Mouse (Mus musculus): ENCODE measurements around the gene Ggta1. TPM values are rescaled to one million over a fixed set of nuclear protein-coding genes. Genes with fewer than 3 reads are reported as not detected.

Gene Ggta1
- polyA plus RNA-seq, 1 experiment: 4.9 TPM

DNA sequence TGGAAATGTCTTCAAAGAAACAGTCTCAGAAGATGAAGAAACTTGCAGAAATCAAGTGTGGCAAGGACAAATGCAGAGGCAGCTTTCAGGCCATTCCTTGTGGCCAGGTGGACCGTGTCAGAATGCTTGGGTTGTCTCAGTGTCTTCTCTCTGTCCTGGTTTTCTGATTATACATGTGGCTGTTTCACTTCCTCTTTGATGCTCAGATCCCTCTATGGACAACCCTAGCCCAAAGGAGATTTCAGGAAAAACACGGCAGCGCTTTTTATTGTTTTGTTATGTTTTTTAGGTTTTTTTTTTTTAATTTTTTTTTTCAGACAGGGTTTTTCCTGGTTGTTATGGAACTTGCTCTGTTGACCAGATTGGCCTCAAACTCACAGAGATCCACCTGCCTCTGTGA is 35.9 kb upstream of the Ggta1 start:
- no peaks in the 10 kb centered on the region for H3K79me2 ChIP-seq (ENCODE audit: control insufficient read depth, insufficient read depth)
- TF ChIP-seq USF1 (IDR thresholded peaks at IDR 0.05; ENCODE audit: low read depth) (no peak), MAX (IDR thresholded peaks at IDR 0.05; ENCODE audit: low read depth) (no peak), CEBPB (IDR thresholded peaks at IDR 0.05; ENCODE audit: insufficient read depth, poor library complexity, severe bottlenecking) (no peak), MYOD1 (IDR thresholded peaks at IDR 0.05; ENCODE audit: control insufficient read depth in 1 of 3, insufficient read length in 2 of 3, low read depth in 2 of 3) (no peak), POLR2A (IDR thresholded peaks at IDR 0.05; ENCODE audit: insufficient read length, low read depth) (no peak), SRF (IDR thresholded peaks at IDR 0.05; ENCODE audit: control insufficient read depth, insufficient read length, low read depth) (no peak)
- no peak overlapping the region for H3ac ChIP-seq (ENCODE audit: control insufficient read depth, insufficient read length)
- no peaks in the 10 kb centered on the region for H3K27me3 ChIP-seq (ENCODE audit: control insufficient read depth, insufficient read depth, insufficient read length)
- no peak overlapping the region for H3K4me3 ChIP-seq
- H3K4me2 ChIP-seq (ENCODE audit: low read depth): no peak overlapping the region
- no peaks in the 10 kb centered on the region for H3K36me3 ChIP-seq (ENCODE audit: control insufficient read depth, insufficient read depth)

DNA sequence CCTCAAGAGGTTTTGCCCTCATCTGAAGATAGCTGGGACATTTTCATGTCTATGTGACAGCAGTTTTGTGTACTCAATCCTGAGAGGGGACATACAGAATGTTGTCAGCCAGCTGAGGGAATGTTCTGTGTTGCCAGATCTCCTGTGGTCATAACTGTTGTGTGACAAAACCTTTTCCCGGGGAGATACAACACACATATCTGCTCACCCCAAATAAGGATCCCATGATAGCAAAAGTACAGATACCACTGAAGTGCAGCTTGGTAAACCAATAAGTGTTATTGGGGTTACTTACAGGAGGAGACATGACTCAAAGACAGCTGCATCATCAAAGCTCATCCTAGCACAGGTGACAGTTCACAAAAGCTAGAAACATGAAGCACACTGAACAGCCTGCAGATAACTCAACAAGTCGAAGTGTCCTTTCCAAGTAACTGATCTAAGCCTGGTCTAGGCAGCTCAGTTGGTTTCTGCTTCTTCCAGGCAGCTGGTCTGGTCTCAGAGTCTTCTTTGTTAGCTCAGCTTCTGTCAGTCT is 34.7 kb upstream of the Ggta1 start:
- H3K4me2 ChIP-seq (ENCODE audit: low read depth): no peak overlapping the region
- no peak for TF ChIP-seq TCF12 (IDR thresholded peaks at IDR 0.05; ENCODE audit: insufficient read depth, poor library complexity, severe bottlenecking)
- peak in 1 of 3 experiments; percentile 48 for TF ChIP-seq MYOD1 (IDR thresholded peaks at IDR 0.05; ENCODE audit: control insufficient read depth in 1 of 3, insufficient read length in 2 of 3, low read depth in 2 of 3)
- no peaks in the 10 kb centered on the region for H3K36me3 ChIP-seq (ENCODE audit: control insufficient read depth, insufficient read depth)
- no peak overlapping the region for H3K4me3 ChIP-seq
- H3K27me3 ChIP-seq (ENCODE audit: control insufficient read depth, insufficient read depth, insufficient read length): no peaks in the 10 kb centered on the region
- no peaks in the 10 kb centered on the region for H3K79me2 ChIP-seq (ENCODE audit: control insufficient read depth, insufficient read depth)
- H3ac ChIP-seq (ENCODE audit: control insufficient read depth, insufficient read length): no peak overlapping the region

DNA sequence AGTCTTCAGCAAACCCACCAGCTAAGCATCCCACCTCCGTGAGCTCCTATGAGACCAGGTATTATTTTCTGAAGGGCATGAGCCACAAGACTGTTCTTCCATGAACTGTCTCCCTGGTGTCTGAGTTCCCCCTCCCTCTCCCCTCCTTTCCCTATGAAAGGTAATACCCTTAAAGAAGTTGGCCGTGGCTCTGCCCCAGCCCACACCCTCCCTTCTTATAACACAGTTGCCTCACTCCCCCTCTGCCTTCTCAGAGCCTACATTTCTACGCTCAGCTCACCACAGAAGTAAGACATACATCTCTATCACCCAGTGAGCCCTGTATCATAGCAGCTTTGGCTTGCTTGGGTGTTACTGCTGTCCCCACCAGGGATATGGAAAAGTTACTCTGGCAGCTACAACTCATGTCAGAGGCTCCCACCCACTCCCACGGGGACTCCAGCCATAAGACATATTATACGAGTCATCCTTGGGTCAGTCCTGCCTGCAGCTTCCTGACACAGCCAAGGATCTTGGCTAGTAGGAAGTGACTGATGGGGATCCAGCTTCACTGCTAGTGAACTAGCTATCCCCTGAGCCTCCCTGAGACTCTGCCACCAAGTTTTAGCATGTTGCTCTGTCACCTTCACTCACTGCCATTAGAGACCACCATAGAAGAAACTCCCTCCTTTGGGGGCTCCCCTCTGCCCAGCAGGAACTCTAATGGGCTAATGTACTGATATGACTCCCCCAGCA is 33.4 kb upstream of the Ggta1 start:
- Histone ChIP-seq H3ac (ENCODE audit: control insufficient read depth, insufficient read length) (no peak overlapping the region), H3K79me2 (ENCODE audit: control insufficient read depth, insufficient read depth) (no peaks in the 10 kb centered on the region), H3K36me3 (ENCODE audit: control insufficient read depth, insufficient read depth) (no peaks in the 10 kb centered on the region), H3K27me3 (ENCODE audit: control insufficient read depth, insufficient read depth, insufficient read length) (no peaks in the 10 kb centered on the region), H3K4me2 (ENCODE audit: low read depth) (peak overlapping the region; percentile 34), H3K4me3 (no peak overlapping the region)
- TF ChIP-seq POLR2A (IDR thresholded peaks at IDR 0.05; ENCODE audit: insufficient read length, low read depth): no peak
- TF ChIP-seq MAX (IDR thresholded peaks at IDR 0.05; ENCODE audit: low read depth): no peak
- TF ChIP-seq TCF12 (IDR thresholded peaks at IDR 0.05; ENCODE audit: insufficient read depth, poor library complexity, severe bottlenecking): no peak
- no peak for TF ChIP-seq MYOD1 (IDR thresholded peaks at IDR 0.05; ENCODE audit: control insufficient read depth in 1 of 3, insufficient read length in 2 of 3, low read depth in 2 of 3)
- TF ChIP-seq E2F4 (IDR thresholded peaks at IDR 0.05; ENCODE audit: insufficient read depth): no peak
- TF ChIP-seq MYOG (IDR thresholded peaks at IDR 0.05; ENCODE audit: control insufficient read depth in 1 of 3, insufficient read depth in 1 of 3, insufficient read length in 2 of 3, low read depth in 2 of 3): no peak
- TF ChIP-seq TCF3 (IDR thresholded peaks at IDR 0.05; ENCODE audit: insufficient read length, low read depth): no peak
- no peak for TF ChIP-seq POLR2AphosphoS2 (IDR thresholded peaks at IDR 0.05; ENCODE audit: insufficient read length, low read depth)
- TF ChIP-seq REST (IDR thresholded peaks at IDR 0.05; ENCODE audit: insufficient read depth, insufficient read length): no peak
- no peak for TF ChIP-seq CEBPB (IDR thresholded peaks at IDR 0.05; ENCODE audit: insufficient read depth, poor library complexity, severe bottlenecking)
- no peak for TF ChIP-seq SRF (IDR thresholded peaks at IDR 0.05; ENCODE audit: control insufficient read depth, insufficient read length, low read depth)

DNA sequence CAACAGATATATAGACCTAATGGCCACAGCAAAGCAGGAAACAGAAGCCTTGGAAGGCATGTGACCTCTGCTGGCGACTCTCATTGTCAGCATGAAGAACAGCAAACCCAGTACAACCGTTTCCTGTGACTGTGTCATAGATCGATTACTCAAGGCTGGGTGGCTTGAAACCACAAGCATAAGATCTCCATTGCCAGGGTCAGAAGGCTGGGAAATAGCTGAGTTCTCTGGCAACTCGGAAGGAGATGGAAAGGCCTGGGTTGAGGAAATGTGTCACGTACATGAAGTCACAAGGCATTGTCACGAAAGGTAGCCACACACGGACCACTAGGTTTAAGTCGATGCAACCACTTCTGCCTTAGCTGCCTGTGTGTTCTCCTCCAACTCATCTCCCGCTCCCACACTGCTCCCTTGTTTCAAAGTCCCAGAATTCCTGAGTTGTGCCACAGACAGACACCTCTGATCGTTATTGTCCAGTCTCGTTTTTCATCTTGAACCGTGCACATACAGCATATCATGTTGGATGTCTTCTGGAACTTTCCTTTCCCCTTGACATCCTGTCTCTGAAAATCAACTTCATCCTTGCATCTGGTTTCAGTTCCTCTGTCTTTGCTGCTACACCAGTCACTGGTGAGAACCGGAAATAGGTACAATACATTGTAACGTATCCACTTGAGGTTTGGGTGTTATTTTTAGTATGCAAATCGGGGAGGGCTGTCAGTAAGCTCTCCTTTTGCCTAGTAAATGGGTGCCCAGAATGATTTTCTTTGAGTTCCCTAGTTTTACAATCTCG is 32.7 kb upstream of the Ggta1 start:
- Histone ChIP-seq H3K36me3 (ENCODE audit: control insufficient read depth, insufficient read depth) (no peaks in the 10 kb centered on the region), H3ac (ENCODE audit: control insufficient read depth, insufficient read length) (no peak overlapping the region), H3K79me2 (ENCODE audit: control insufficient read depth, insufficient read depth) (no peaks in the 10 kb centered on the region), H3K4me2 (ENCODE audit: low read depth) (peak overlapping the region; percentile 34), H3K27me3 (ENCODE audit: control insufficient read depth, insufficient read depth, insufficient read length) (no peaks in the 10 kb centered on the region), H3K4me3 (no peak overlapping the region)
- TF ChIP-seq MYOD1 (IDR thresholded peaks at IDR 0.05; ENCODE audit: control insufficient read depth in 1 of 3, insufficient read length in 2 of 3, low read depth in 2 of 3) (no peak), USF1 (IDR thresholded peaks at IDR 0.05; ENCODE audit: low read depth) (no peak), POLR2A (IDR thresholded peaks at IDR 0.05; ENCODE audit: insufficient read length, low read depth) (no peak), MYOG (IDR thresholded peaks at IDR 0.05; ENCODE audit: control insufficient read depth in 1 of 3, insufficient read depth in 1 of 3, insufficient read length in 2 of 3, low read depth in 2 of 3) (no peak), MAX (IDR thresholded peaks at IDR 0.05; ENCODE audit: low read depth) (no peak), POLR2AphosphoS2 (IDR thresholded peaks at IDR 0.05; ENCODE audit: insufficient read length, low read depth) (no peak), TCF3 (IDR thresholded peaks at IDR 0.05; ENCODE audit: insufficient read length, low read depth) (no peak), SRF (IDR thresholded peaks at IDR 0.05; ENCODE audit: control insufficient read depth, insufficient read length, low read depth) (no peak), CEBPB (IDR thresholded peaks at IDR 0.05; ENCODE audit: insufficient read depth, poor library complexity, severe bottlenecking) (no peak), REST (IDR thresholded peaks at IDR 0.05; ENCODE audit: insufficient read depth, insufficient read length) (no peak), TCF12 (IDR thresholded peaks at IDR 0.05; ENCODE audit: insufficient read depth, poor library complexity, severe bottlenecking) (no peak), E2F4 (IDR thresholded peaks at IDR 0.05; ENCODE audit: insufficient read depth) (no peak)

Data from myocyte (in vitro differentiated cells).